1 mouse cellular context compared by ENCODE assay signal in genomic region chr17:29008326-29008650, GRCm38 (mm10).
TF ChIP-seq lines count a peak whose summit lies in the region.

No protein-coding gene starts in this region.

TF ChIP-seq in CH12.LX, 34 proteins besides CTCF, POLR2A, EP300 and RAD21 (continued from another document):
- no peak for TF ChIP-seq MAFK (IDR thresholded peaks at IDR 0.05; ENCODE audit: insufficient replicate concordance, low read length)
TF ChIP-seq in CH12.LX: peak in this region for 0.
